Mouse (Mus musculus) adrenal gland, adult 18-20 months (tissue): ENCODE results near the gene Susd3. TPM values are rescaled to one million over a fixed set of nuclear protein-coding genes. Genes with fewer than 3 reads are reported as not detected.

Experiments used
- DNase-seq, 2 experiments: peaks; one replicate each; pipeline ENCODE4 v3.0.0; 2021 to 2022; ENCODE audit warnings: low spot score in 2 of 2
- total RNA-seq, 2 experiments: library from RNA; stranded (reverse); gene quantifications; 1 replicate in 1 of 2; 2 replicates in 1 of 2; pipeline ENCODE4 v1.2.3; 2021

Susd3 gene
- total RNA-seq, 2 experiments from 2014 or later: 1.5 to 9.9 TPM

- DNase-seq: no peak
Observed at GRCm38 (mm10) chr13:49214454-49214853, 34.1 kb downstream of the Susd3 start.

- DNase-seq: peak; percentile 57 to 63
Observed at GRCm38 (mm10) chr13:49213531-49213932, 35.0 kb downstream of the Susd3 start.

- DNase-seq: no peak
Observed at GRCm38 (mm10) chr13:49212711-49213500, 35.6 kb downstream of the Susd3 start.

- DNase-seq: no peak
Observed at GRCm38 (mm10) chr13:49209306-49209705, 39.2 kb downstream of the Susd3 start.

- no peak for DNase-seq
Observed at GRCm38 (mm10) chr13:49206341-49206740, 42.2 kb downstream of the Susd3 start.

GRCm38 (mm10) chr13:49205381-49205998, 43.0 kb downstream of the Susd3 start:
- DNase-seq: peak; percentile 93 to 98

GRCm38 (mm10) chr13:49202556-49202955, 46.0 kb downstream of the Susd3 start:
- DNase-seq: no peak

- no peak for DNase-seq
Observed at GRCm38 (mm10) chr13:49200688-49201087, 47.8 kb downstream of the Susd3 start.

- DNase-seq: no peak
Observed at GRCm38 (mm10) chr13:49199891-49200290, 48.6 kb downstream of the Susd3 start.

GRCm38 (mm10) chr13:49198734-49199133, 49.8 kb downstream of the Susd3 start:
- DNase-seq: no peak

- DNase-seq: no peak
Observed at GRCm38 (mm10) chr13:49196766-49197165, 51.7 kb downstream of the Susd3 start.

- DNase-seq: no peak
Observed at GRCm38 (mm10) chr13:49196211-49196610, 52.3 kb downstream of the Susd3 start.

- no peak for DNase-seq
Observed at GRCm38 (mm10) chr13:49195651-49196050, 52.9 kb downstream of the Susd3 start.

- DNase-seq: no peak
Observed at GRCm38 (mm10) chr13:49194811-49195210, 53.7 kb downstream of the Susd3 start.

GRCm38 (mm10) chr13:49193650-49194049, 54.9 kb downstream of the Susd3 start:
- DNase-seq: no peak

- no peak for DNase-seq
Observed at GRCm38 (mm10) chr13:49192156-49192855, 56.2 kb downstream of the Susd3 start.

GRCm38 (mm10) chr13:49191673-49192035, 56.9 kb downstream of the Susd3 start:
- DNase-seq: no peak

- DNase-seq: no peak
Observed at GRCm38 (mm10) chr13:49190876-49191672, 57.4 kb downstream of the Susd3 start.

- peak in 1 of 2 experiments; percentile 50 for DNase-seq
Observed at GRCm38 (mm10) chr13:49189970-49190870, 58.3 kb downstream of the Susd3 start.

- DNase-seq: no peak
Observed at GRCm38 (mm10) chr13:49188966-49189360, 59.5 kb downstream of the Susd3 start.
